Mouse (Mus musculus) thymus, postnatal 14 days (tissue): ENCODE measurements around the gene Cep104.

Experiments used
- DNase-seq: peaks from one replicate; pipeline ENCODE4 v3.0.0; 2021

The Cep104 gene

DNA sequence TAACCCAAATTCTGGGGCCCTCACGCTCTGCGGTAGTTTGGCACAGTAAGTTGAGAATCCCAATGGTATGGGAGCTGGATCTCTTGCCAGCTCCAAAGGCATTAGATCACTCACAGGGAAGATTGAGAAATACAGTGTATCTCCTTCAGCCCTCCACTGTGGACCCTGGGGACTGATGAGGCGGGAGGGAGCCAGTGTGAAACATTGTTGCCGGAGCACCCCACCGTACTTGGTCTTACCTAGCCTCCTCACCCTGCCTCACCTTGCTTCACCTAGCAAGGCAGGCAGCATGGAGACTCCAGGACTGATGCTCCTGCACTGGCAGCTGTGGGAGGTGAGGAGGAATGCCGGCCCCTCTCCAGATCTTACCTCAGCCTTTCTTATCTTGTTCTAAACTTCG is 80.5 kb downstream of the Cep104 start:
- DNase-seq, result no peak

DNA sequence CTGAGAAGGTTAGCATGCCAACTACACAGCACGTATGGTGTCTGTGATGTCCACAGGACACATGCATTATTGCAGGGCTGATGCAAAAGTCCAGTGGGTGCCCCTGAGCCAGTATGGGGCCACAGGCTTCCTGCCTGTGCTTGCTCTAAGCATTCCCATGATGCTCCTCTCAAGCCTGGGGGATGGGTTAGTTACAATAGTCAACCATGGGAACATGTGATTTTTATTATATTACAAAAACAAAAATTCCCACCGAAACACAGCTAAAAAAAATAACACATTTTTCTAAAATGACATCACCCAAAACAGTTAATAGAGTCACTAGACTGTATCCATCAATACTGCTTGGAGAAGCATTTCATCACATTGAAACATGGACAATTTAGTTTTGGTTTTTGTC is 81.1 kb downstream of the Cep104 start:
- no peak for DNase-seq

DNA sequence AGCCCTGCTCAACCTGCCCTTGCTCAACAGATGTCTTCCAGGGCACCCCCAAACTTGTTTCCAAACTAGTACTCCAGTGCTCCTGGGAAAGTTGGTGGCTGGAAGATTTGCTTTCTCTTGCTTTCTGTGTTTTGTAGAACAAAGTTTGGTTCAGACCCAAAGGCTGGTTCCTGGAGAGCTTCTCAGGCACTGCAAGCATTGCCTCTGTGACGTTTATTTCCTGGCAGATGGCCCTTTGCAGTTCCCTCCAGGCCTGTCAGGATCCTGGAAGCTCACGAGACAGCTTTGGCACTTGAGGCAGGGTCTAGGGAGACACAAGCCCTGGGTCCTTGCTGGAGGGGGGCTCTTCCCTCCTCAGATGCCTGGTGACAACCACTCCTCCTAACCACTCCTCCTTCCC is 81.7 kb downstream of the Cep104 start:
- DNase-seq, result no peak

DNA sequence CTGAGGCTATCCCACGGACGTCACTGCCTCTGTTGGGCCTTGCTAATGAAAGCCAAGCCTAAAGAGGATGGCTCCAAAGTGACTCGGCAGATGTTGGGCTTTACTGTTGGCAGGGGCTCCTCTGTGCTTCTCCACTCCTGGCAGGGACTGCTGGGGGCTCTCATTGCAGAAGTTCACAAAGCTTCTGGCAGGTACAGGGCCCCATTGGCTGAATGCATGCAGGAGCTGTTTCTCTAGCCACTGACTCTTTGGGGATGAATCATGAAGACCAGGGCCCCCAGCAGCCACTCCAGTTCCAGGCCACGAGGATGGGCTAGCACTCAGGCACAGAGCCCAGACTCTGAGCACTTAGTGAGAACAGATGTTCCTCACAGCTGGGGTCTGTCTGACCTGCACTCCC is 82.7 kb downstream of the Cep104 start:
- DNase-seq, result no peak
